9 mouse cellular contexts compared by ENCODE assay signal in the genomic region with DNA sequence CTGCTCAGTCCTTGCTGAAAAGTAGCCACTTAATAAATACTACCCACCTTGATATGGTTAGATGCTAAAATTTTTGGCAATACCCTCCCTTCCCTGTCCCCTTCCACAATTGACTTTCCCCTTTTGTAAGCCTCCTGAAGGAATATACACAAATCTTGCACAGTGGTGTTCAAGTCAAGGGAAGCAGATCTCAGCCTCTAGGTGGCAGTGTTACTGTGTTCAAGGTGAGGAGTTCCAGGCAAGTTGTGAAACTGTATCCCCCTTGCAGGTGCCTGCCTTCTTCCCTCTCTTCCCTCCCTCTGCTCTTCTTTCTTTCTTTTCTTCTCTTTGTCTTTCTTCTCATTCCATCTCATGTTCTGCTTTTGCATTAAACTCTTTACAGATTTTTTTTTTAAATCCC.
A peak's percentile ranks its signal among the peaks of the same experiment; 100 is the strongest.
DNase-seq lines count a peak whose midpoint lies in the region; ATAC-seq and TF ChIP-seq lines count a peak whose summit lies in the region.
"Had no signal": no experiment of that assay in that cellular context is flagged by ENCODE, and none has a peak within 500 bp of the region (broad histone marks: within the 10 kb centered on the region; RNA-seq: fewer than 3 reads in every experiment).

No protein-coding gene starts in this region.

- DNase-seq in 416B (ENCODE audit: low read depth) (peak; percentile 20), ES-E14 (ENCODE audit: low read depth, low spot score) (peak; percentile 51)
- DNase-seq in cerebellum, adult 9-11 months = peak; percentile 40
- DNase-seq in large intestine, adult 2 months (ENCODE audit: low read depth, low spot score) = peak; percentile 6
- peak; percentile 52 for DNase-seq in lung, postnatal 0 days (ENCODE audit: low spot score)
- peak; percentile 83 to 89 for DNase-seq in right cerebral cortex, postnatal 10 days (ENCODE audit: low spot score in 2 of 2)
- DNase-seq in thymus, postnatal 14 days = no peak

- no peak overlapping the region for H3K4me2 ChIP-seq in lung, postnatal 0 days (replicated peaks; ENCODE audit: low read depth, low read length)

- H3K9me3 ChIP-seq in ES-E14 (ENCODE audit: control insufficient read depth, insufficient read depth, low read depth, low read length) = no peaks in the 10 kb centered on the region
- no peaks in the 10 kb centered on the region for H3K9me3 ChIP-seq in lung, postnatal 0 days (ENCODE audit: low read length)

- 0 out of 4 replicates have a peak, but pooled peaks cover 0 to 1% of the 10 kb centered on the region in 2 experiments for H3K4me1 ChIP-seq in ES-E14 (ENCODE audit: control insufficient read depth in 2 of 2, insufficient read depth in 2 of 2, low read length in 2 of 2, poor library complexity in 1 of 2)
- H3K4me1 ChIP-seq in lung, postnatal 0 days (ENCODE audit: insufficient read depth, low read depth, low read length) = no peaks in the 10 kb centered on the region

- H3K9ac ChIP-seq in ES-E14 (ENCODE audit: insufficient read depth, low read depth, low read length, poor library complexity, severe bottlenecking) = no peak overlapping the region
- no peak overlapping the region for H3K9ac ChIP-seq in lung, postnatal 0 days (replicated peaks; ENCODE audit: low read depth)

- no peaks in the 10 kb centered on the region for H3K27me3 ChIP-seq in lung, postnatal 0 days (replicated peaks; ENCODE audit: insufficient read depth, low read length)

- no peak overlapping the region for H3K4me3 ChIP-seq in ES-E14 (ENCODE audit: insufficient read depth in 1 of 2, low read depth in 1 of 2, low read length in 2 of 2, poor library complexity in 1 of 2, severe bottlenecking in 1 of 2)
- H3K4me3 ChIP-seq in lung, postnatal 0 days (ENCODE audit: low read depth, low read length) = no peak overlapping the region
- H3K4me3 ChIP-seq: myocyte had no signal

- TF ChIP-seq CTCF in lung, postnatal 0 days (IDR thresholded peaks at IDR 0.05) = peak; percentile 79

- H3K27ac ChIP-seq in ES-E14 (ENCODE audit: insufficient read depth, low read depth, low read length, poor library complexity, severe bottlenecking) = no peak overlapping the region
- H3K27ac ChIP-seq in lung, postnatal 0 days (ENCODE audit: low read length) = no peak overlapping the region

- no peaks in the 10 kb centered on the region for H3K36me3 ChIP-seq in ES-E14 (ENCODE audit: control insufficient read depth, insufficient read depth, low read length, poor library complexity, severe bottlenecking)
- H3K36me3 ChIP-seq in lung, postnatal 0 days (ENCODE audit: insufficient read depth, low read length) = no peaks in the 10 kb centered on the region

- in situ Hi-C loops in ES-E14 (cut with MboI; ENCODE audit: low sequenced_read_pairs in 2 of 2, unreplicated experiment in 2 of 2) = no loop called here

- ATAC-seq in frontal cortex, adult (ENCODE audit: low TSS enrichment) = peak; percentile 96
- no peak for ATAC-seq in lung, postnatal 0 days

- no peak for TF ChIP-seq EP300 in lung, postnatal 0 days (IDR thresholded peaks at IDR 0.05)

TF ChIP-seq in ES-E14, 5 proteins besides CTCF, POLR2A, EP300 and RAD21:
- TF ChIP-seq ZNF384 (IDR thresholded peaks at IDR 0.05; ENCODE audit: low read depth, low read length) = no peak
- no peak for TF ChIP-seq ZC3H11A (IDR thresholded peaks at IDR 0.05; ENCODE audit: borderline replicate concordance, low read depth, low read length)
- TF ChIP-seq CHD2 (IDR thresholded peaks at IDR 0.05; ENCODE audit: low read depth, low read length) = no peak
- TF ChIP-seq MAFK (IDR thresholded peaks at IDR 0.05; ENCODE audit: insufficient read depth, low read depth, low read length) = no peak
- TF ChIP-seq HCFC1 (IDR thresholded peaks at IDR 0.05; ENCODE audit: borderline replicate concordance, insufficient read depth, low read length) = no peak
